Mouse (Mus musculus) embryonic fibroblast, embryonic 13.5 days (primary cell): Measurements from ENCODE around the gene Phactr1.

Experiments used
- CTCF ChIP-seq: IDR thresholded peaks from 2 replicates; pipeline ENCODE4 v1.5.1; 2011; ENCODE audit warnings: mild to moderate bottlenecking, control low read depth, low read length, moderate library complexity, borderline replicate concordance; ENCODE audit not compliant: insufficient read depth
- POLR2A ChIP-seq: IDR thresholded peaks from 2 replicates; pipeline ENCODE4 v1.6.1; 2011; ENCODE audit warnings: low read depth, mild to moderate bottlenecking, control low read depth, low read length, moderate library complexity

DNA sequence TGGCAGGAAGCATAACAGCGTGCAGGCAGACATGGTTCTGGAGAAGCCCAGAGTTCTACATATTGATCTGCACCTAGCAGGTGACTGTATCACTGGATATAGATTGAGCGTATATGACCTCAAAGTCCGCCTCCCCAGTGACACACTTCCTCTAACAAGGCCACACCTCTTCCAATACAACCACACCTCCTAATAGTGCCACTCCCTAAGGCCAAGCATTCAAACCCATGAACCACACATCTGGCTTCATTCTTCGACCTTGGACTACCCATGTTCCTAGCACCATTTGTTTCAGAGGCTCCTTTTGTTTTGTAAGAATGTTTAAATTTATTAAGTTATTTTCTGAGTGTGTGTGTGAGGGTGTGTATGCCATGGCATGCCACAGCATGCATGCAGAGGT lies 507.3 kb downstream of the Phactr1 start:
- no peak for TF ChIP-seq CTCF
- TF ChIP-seq POLR2A, result no peak
